Mouse (Mus musculus): ENCODE results near the gene Cenpn.

Cenpn gene

DNA sequence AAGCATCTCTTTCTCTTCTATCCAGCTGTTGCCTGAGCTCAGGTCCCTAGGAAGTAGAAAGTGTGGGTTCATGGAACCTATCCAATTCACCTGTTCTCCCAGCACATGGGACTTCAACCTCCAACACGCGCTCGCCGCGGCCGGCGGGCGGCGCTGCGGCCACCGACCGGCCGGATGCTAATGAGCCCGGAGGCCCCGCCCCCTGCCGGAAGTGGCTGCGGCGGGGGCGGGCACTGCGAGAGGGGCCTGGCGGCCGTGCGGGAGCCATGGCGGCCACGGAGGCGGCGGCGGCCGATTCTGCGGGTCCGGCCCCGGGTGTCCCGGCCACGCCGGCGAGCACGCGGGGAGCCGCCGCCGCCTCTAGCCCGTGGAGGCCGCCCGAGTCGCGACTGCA is 21.6 kb downstream of the Cenpn start, which contains the start of gene Atmin:
Gene Atmin, plus strand, starts transcription at position 233 of the 394 bp plus-strand sequence.
- DNase-seq, result peak; percentile 89

DNA sequence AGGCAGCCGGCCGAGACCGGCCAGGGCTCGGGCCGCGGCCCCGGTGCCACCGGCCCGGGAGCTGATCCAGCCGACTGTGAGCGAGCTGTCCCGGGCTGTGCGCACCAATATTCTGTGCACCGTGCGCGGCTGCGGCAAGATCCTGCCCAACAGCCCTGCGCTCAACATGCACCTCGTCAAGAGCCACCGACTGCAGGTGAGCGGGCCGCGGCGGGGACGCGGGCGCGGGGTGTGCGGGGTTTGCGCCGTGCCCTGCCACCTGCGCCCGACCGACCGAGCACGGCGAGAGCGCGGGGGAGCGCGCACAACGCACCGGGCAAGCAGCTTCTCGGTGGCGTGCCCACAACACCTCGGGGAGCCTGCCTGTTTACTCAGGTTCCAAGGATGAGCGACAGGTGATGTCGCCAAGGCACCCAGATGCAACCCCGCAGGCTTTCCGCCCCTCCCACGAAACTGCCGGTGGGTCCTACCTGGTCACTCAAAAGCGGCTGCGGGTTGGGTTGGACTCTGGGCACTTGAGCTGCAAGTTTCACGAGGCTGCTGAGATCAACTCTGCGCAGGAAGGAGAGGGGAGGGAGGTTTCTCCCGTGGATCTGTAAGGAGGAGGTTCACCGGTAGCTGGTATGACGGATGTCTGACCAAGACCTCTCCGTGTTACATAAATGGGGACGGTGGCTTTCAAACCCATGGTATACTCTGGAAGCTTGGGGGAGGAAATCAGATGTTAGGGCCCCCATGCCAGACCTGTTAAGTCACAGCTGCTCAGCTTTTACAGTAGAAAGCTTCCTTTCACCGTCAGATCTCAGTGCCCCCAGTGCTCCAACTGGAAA is 22.2 kb downstream of the Cenpn start:
- DNase-seq, result peak; percentile 58

DNA sequence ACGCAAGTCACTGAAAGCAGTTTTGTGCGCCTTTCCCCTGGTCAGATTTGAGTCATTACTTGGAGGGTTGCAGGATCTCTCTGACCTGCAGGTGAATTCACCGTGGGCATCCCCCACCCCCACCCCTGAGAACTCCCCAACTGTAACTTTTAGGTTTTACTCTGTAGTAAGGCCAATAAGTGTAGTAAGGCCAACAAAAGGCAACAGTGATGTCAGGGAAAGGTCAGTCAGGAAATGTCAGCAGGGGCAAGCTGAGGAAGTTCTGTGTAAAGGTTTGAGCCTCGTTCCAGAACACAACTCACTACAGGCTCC is 22.8 kb downstream of the Cenpn start:
- no peak for DNase-seq

DNA sequence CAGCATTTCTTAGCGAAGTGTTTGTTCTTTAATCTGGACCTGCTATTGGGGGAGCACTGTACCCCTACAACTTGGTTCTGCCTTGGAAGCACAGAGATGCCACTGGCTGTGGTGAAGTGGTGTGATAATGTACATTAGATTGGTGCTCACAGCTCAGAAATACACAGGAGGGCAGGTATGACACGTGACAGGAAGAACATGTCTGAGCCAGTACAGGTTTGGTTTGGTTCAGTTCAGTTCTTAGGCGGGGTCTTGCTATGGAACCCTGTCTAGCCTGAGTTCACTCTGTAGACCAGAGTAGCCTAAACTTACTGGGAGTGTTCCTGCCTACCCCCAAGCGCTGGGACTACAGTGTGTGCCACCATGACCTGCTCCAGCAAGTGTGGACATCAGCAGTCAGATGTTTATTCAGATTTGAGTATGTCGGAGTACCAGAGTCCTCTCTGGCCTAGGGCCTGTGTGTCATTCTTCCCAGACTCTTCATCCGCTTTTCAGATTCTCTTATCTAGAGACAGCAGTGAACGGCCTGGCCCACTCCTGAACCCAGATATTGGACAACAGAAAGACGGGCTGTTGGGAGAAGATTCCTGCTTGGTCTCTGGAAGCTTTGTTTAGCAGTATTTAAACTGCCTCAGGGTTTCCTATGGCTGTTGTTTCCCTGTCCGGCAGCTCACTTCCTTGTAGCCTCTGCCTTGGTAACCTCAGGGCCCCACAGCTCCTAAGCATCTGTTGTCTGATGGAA is 23.8 kb downstream of the Cenpn start:
- DNase-seq, result no peak

DNA sequence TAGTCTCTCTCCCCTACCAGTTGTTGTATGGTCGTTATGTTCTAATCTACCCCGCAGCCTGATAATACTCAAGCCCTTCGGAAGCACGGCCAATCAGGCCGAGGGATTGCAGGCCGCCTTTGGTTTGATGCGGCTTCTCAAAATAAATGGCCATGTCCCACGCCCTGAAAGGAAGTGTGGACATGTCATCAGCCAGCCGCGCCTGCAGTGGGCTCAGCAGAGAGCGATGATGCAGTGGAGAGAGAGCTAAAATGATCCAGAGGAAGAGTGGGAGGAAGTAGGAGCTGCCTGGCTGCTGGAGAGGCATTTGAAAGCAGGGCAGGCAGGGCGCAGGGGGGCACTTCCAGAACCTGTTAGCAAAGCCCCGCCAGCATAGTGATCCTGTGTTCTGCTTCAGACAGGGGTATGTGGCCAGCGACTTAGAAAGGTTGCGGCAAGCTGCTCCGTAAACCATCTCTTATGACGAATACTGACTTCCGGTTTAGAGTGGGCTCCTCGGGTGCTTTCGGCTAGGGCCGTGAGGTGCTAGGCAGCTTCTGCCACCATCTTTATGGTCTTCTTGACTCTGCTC is 24.8 kb downstream of the Cenpn start:
- DNase-seq, result no peak

DNA sequence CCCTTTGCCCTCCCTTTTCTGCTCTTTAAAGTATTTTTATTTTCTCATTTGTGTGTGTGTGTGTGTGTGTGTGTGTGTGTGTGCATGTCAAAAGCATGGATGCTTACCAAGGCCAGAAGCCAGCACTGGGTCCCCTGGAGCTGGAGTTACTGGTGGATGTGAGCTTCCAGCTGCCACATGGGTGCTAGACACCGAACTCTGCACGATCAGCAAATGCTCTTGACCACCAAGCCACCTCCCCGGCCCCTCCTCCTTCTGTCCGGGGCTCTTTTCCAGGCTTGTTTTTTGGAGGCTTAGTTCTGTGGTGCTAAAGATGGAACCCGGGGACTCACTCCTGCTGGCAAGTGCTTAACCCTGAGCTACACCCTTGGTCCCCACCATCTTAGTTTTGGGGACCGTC is 25.3 kb downstream of the Cenpn start:
- no peak for DNase-seq

DNA sequence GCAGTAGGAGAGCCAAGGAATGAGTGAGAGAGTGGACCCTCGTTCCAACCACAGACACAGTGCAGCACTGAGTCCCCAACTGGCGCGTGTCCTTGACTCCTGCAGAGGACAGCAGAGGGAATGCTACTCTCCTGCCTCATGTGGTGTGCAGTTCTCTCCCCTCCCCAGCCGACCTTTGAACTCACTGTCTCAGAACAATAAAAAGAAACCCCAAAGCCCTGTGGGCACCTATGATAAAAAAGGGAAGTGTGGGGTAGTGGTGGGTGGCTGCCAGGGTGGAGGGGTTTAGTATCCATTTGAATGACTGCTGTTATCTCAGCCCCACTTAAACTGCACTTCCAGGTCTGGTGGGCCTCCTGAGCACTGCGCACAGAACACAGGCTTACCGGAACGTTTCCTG is 26.1 kb downstream of the Cenpn start:
- DNase-seq, result no peak

DNA sequence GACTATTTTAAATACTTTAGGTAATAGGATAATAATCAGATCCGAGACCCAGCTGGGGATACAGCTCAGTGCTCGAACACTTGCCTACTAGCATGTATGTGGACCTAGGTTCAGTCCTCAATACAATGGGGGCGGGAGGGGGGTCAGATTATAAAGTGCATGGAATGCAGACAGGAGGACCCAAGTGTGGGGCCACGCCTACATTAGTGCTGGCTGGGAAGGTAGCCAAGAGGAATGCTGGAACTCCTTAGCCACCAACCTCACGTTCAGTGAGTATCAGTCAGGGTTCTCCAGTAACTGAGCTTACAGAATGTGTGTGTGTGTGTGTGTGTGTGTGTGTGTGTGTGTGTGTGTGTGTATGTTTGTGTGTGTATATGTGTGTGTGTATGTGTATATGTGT is 29.8 kb downstream of the Cenpn start:
- no peak for DNase-seq

DNA sequence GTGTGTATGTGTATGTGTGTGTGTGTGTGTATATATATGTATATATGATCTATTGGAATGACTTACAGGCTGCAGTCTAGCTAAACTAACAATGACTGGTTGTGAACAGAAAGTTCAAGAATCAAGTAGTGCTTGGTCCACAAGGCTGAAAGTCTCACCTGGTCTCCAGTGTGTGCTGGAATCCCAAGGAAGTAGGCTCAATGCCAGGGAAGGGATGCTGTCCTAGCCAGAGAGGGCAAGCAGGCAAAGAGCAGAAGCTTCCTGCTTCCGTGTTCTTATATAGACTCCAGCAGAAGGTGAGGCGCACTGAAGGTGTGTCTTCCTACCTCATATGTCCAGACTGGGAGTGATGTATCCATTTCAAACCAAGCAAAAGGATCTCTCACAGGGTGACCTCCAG is 30.2 kb downstream of the Cenpn start:
- DNase-seq, result no peak

DNA sequence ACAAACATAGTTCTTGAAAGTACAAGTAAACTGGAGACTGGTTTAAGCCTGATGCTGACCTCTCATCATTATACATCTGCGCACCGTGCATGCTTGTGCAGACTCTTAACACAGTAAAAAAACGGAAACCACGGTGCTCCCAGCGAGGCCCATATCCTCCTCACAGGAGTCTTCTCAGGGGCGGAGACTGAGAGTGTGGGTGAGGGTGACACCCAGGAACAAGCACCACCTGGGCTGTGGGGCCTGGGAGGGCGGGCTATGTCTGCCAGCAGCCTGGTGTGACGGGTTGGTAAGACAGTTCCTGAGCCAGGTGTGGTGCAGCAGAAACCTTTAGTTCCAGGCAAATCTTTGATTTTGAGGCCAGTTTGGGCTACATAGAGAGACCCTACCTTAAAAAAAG is 30.9 kb downstream of the Cenpn start:
- no peak for DNase-seq

DNA sequence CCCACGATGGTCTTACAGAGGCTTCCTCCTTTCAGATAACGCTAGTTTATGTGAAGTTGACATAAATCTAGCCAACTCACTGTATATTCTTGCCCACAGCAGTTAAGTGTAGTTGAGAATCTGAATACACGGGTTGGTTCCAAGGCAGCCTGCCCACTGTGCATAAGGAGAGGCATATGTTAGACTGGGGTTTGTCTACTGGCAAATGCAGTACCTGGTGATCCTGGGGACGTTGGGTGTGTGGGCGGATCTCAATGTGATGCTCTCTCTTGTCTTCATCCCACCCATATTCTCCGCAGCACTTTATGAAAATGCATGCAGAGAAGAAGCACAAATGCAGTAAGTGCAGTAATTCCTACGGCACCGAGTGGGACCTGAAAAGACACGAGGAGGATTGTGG is 32.9 kb downstream of the Cenpn start:
- no peak for DNase-seq

DNA sequence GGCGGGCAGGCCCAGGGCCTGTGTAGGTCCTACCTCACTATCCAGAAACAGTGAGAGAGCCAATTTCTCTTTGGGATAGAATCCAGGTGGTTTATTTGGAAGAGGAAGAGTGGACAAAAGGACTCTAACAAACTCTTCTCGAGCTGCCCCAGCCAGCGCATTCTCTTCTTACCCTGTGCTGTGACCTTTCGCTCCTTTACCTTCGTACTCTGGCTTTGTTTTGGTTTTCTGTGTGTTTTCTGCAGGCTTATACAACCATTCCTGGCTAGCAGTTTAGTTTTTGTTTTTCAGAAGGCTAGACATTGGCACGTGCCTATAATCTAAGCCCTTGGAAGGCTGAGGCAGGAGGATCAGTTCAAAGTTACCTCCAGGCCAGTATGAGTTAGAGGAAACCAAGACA is 48.0 kb downstream of the Cenpn start:
- no peak for DNase-seq

DNA sequence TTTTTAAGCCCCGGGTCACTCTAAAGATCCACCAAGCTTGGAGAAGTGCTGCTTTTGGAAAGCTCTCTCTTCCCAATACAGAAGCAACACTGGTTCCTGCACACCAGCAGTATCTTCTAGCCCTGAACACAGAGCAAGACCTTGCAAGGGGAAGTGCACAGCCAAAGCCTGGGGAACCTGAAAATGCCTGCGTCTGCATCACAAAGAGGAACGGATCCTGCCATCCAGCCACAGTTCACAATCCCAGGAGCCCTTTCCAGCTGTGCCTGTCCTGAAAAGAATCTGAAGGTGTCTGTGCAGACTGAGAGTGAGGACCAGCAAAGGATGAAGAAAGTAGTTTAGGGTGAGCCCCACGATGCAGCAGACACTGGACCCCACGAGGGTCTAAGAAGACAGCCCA is 53.5 kb downstream of the Cenpn start:
- no peak for DNase-seq

DNA sequence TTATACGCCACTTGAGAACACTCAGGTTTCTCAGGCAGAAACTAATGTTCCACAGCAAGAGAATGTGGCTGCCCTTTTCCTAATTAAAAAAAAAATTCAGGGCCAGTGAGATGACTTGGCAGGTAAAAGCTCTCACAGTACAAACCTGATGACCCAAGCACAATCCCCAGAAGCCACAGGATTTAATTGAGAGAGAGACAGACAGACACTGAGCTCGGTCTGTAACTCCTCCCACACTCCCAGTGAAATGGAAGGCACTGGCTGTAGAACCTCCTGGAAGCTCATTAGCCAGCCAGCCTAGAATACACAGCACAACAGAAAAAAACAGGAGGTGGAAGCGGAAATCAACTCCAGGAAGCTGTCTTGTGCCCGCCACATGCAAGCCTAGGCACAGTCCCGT is 54.1 kb downstream of the Cenpn start:
- no peak for DNase-seq

DNA sequence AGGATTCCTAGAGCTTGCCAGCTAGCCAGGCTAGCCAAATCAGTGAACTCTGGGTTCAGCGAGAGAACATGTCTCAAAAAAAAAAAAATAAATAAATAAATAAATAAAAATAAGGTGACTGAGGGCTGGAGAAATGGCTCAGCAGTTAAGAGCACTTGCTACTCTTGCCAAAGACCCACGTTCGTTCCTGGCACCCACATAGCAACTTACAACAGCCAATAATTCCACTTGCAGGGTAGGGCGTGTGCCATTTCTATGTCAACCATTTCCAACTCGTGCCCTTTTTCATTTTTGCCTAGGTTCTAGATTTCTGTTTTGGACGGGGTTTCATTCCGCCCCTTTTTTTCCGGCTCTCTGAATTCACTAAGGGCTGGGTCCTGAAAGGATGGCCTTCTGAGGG is 56.5 kb downstream of the Cenpn start:
- DNase-seq, result no peak

DNA sequence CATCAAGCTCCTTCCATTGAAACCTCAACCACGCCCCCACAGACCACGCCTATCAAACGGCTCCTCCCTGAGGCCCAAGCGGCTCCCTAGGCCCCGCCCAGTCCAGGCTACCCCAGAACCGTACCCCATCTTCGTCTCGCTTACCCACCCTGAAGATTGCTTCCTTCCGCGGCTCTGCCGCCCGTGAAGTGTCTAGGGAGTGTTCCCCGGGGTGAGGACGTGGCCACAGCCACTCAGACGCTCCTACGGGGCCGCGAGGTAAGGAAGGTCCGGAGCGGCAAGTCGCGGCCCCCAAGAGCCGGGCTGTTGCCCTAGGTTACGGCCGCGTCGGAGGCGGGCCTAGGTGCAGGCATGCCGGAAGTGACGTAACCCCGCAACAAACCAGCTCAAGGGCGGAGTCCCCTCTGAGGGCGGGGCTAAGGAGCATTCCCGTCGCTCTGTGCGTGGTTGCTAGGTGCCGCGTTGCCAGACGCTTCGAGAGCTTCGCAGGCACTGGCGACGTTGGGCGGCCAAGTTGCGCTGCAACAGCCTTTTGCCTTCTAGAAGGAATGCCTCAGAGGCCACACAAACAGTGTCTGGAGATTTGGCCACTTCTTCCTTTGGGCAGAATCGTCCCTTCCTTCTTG is 57.2 kb downstream of the Cenpn start, which contains the start of gene 1700030J22Rik:
Gene 1700030J22Rik, minus strand, starts transcription at position 329 of the 626 bp plus-strand sequence.
- DNase-seq, result peak; percentile 98

DNA sequence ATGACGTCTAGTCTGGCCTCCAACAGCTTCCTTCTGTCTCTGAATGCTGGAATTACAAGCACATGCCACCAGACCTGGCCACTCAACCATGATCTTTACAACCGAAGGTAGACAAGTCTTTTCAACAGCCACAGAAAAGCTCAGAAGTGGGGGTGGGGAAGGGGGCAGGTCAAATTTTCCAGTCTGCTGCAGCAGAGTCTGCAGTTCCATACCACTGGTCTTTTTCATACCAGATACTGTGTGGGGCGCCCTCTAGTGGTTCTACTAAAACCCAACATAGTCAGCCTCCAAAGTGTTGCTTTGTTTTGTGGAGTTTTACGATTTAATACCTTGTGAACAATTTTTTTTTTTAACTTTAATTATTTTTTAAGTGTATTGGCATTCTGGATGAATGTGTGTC is 58.6 kb downstream of the Cenpn start:
- DNase-seq, result peak; percentile 62

DNA sequence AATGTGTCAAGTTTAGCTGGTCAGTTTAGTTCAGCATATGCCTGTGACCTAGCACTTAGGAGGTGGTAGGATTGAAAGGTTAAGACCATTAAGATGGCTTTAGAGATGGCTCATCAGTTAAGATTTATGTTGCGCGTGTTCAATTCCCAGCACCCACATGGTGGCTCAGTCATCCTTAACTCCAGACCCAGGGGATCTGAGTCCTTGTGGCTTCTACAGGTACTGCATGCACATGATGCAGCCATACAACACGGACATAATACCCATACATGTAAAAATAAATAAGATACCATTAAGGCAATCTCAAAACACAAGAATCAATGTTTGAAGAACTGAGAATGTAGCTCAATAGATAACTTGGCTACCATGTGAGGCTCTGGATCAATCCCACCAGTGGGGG is 68.3 kb downstream of the Cenpn start:
- no peak for DNase-seq

All from cerebellum, adult 9-10 months (tissue).